Comparison of ENCODE assay signal across 8 mouse cellular contexts in the genomic region with DNA sequence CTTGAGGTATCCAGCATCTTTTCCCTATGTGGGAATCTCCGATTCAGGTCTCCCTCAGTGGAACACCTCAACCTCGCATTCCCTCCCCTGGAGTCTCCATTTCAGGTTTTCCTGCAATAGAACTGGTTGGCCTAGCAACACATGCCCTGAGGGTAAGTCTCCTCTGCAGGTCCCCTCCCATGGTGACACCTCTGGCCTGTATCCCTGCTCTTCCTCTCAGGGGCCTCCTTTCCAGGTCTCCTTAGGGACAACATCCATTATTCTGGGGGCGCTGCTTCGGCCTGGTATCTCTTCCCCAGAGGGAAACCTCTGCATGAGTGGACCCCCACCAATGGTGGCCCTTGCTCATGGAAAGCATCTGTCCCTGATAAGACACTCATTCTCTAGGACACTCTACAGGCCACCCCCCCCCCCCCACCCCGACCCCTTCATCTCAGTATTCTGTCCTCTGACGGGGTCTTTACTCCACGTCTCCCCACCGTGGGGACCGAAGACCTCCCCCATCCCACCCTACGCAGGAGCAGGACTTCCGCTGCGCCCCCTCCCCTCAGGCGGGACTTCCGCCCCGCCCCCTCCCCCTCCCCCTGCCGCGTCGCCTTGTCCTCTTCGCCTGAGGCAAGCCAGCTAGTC. TPM values are rescaled to one million over a fixed set of nuclear protein-coding genes. Genes with fewer than 3 reads are reported as not detected.
A peak's percentile ranks its signal among the peaks of the same experiment; 100 is the strongest.
DNase-seq lines count a peak whose midpoint lies in the region; ATAC-seq and TF ChIP-seq lines count a peak whose summit lies in the region.

TSS of gene Atxn10 (plus strand) at position 575 of the 630 bp plus-strand sequence.

- ATAC-seq in common myeloid progenitor, adult 5-6 weeks (replicated peaks; ENCODE audit: low read depth, poor library complexity, severe bottlenecking) = no peak
- peak; percentile 89 for ATAC-seq in midbrain, embryonic 12.5 days (ENCODE audit: low FRiP score, low read depth)

- peak within 1 kb of the TSS; percentile 81 for H3K9ac ChIP-seq in heart, adult 2 months (ENCODE audit: low read depth, low read length)
- peak within 1 kb of the TSS; percentile 93 for H3K9ac ChIP-seq in midbrain, embryonic 12.5 days (replicated peaks)

- no peaks in the 10 kb centered on the region; the same call in 1 of the 2 replicates for H3K36me3 ChIP-seq in kidney, adult 2 months (ENCODE audit: control insufficient read depth, insufficient read depth, low read length)
- no peaks in the 10 kb centered on the region for H3K36me3 ChIP-seq in heart, adult 2 months (ENCODE audit: control insufficient read depth, insufficient read depth, low read length)
- no peaks in the 10 kb centered on the region for H3K36me3 ChIP-seq in midbrain, embryonic 12.5 days

- DNase-seq in kidney, adult 2 months = no peak
- DNase-seq in kidney, adult 9 months = no peak
- peak; percentile 86 for DNase-seq in ES-CJ7 (ENCODE audit: low read depth, low spot score)
- peak in 1 of 2 experiments; percentile 38 for DNase-seq in heart, adult 2 months
- no peak for DNase-seq in large intestine, adult 2 months (ENCODE audit: low read depth, low spot score)
- DNase-seq in Muller cell, postnatal 12 days (ENCODE audit: inconsistent ontology term) = no peak

- peaks cover 1% of the 10 kb centered on the region; the same call in 1 of the 2 replicates for H3K79me2 ChIP-seq in heart, adult 2 months (replicated peaks; ENCODE audit: control insufficient read depth, insufficient read depth, low read length)

- H3K4me2 ChIP-seq in midbrain, embryonic 12.5 days (replicated peaks) = peak within 1 kb of the TSS; percentile 82

- 18% methylated on average over 16 of the region's 19 CpGs for WGBS in kidney, adult 2 months
- 17% methylated on average over 18 of the region's 19 CpGs for WGBS in heart, adult 2 months
- WGBS in large intestine, adult 2 months = 20% methylated on average over 16 of the region's 19 CpGs
- WGBS in midbrain, embryonic 12.5 days = 15% methylated on average over 10 of the region's 19 CpGs

- intact Hi-C loops in heart, adult 2 months (cut with DNase I) = no loop called here

- H3K4me3 ChIP-seq in kidney, adult 2 months (ENCODE audit: insufficient read depth, low read depth, low read length) = peak within 1 kb of the TSS; percentile 97
- peak within 1 kb of the TSS; percentile 93 for H3K4me3 ChIP-seq in heart, adult 2 months
- peak within 1 kb of the TSS; percentile 91 for H3K4me3 ChIP-seq in midbrain, embryonic 12.5 days

- H3K4me1 ChIP-seq in kidney, adult 2 months (ENCODE audit: control insufficient read depth, insufficient read depth, low read length) = peaks cover 10% of the 10 kb centered on the region
- H3K4me1 ChIP-seq in heart, adult 2 months (ENCODE audit: control insufficient read depth, insufficient read depth, low read length) = peaks cover 2% of the 10 kb centered on the region; the same call in 1 of the 2 replicates
- H3K4me1 ChIP-seq in midbrain, embryonic 12.5 days = peaks cover 24% of the 10 kb centered on the region

- H3K27me3 ChIP-seq in kidney, adult 2 months (replicated peaks; ENCODE audit: control insufficient read depth, insufficient read depth, low read length) = no peaks in the 10 kb centered on the region
- no peaks in the 10 kb centered on the region for H3K27me3 ChIP-seq in heart, adult 2 months (ENCODE audit: control insufficient read depth, insufficient read depth, low read length)
- H3K27me3 ChIP-seq in midbrain, embryonic 12.5 days = 0 out of 2 replicates have a peak, but pooled peaks cover 4% of the 10 kb centered on the region

- no peak for TF ChIP-seq POLR2A in kidney, adult 2 months (IDR thresholded peaks at IDR 0.05; ENCODE audit: low read depth, low read length)
- TF ChIP-seq POLR2A in heart, adult 2 months (IDR thresholded peaks at IDR 0.05; ENCODE audit: insufficient read depth, low read depth, low read length) = no peak

- no peaks in the 10 kb centered on the region for H3K9me3 ChIP-seq in midbrain, embryonic 12.5 days

- TF ChIP-seq EP300 in heart, adult 2 months (IDR thresholded peaks at IDR 0.05; ENCODE audit: insufficient read depth, low read depth, low read length) = no peak

- TF ChIP-seq CTCF in kidney, adult 2 months (conservative IDR thresholded peaks at IDR 0.05; ENCODE audit: insufficient read depth, insufficient read length, low read depth, low read length) = no peak
- TF ChIP-seq CTCF in heart, adult 2 months (IDR thresholded peaks at IDR 0.05) = no peak

- H3K27ac ChIP-seq in kidney, adult 2 months (ENCODE audit: insufficient read depth, low read depth, low read length) = peak within 1 kb of the TSS; percentile 95
- H3K27ac ChIP-seq in heart, adult 2 months = peak within 1 kb of the TSS; percentile 94
- H3K27ac ChIP-seq in midbrain, embryonic 12.5 days (replicated peaks) = peak within 1 kb of the TSS; percentile 98

RNA-seq across cellular contexts. Expression of gene Atxn10, which starts in this region (rescaled TPM):
- polyA plus RNA-seq in kidney, adult 2 months (2012; rRNA removed) = 68.2 and 74.4 TPM in 2 replicates
- 88.5 and 88.7 TPM in 2 replicates for total RNA-seq in common myeloid progenitor, adult 5-6 weeks (2017)
- total RNA-seq in heart, adult 2 months (2021) = 10 to 100 TPM; 71.7 to 82.6 TPM
- 52.9 and 73.7 TPM in 2 replicates for polyA plus RNA-seq in heart, adult 2 months (2012; rRNA removed)
- 16.7 and 17.3 TPM in 2 replicates for polyA plus RNA-seq in large intestine, adult 2 months (2012; rRNA removed)
- 404 and 405 TPM in 2 replicates for polyA plus RNA-seq in midbrain, embryonic 12.5 days (2016; fragmentation: Nextera tagmentation; extraction: Ambion mirVana)
